Mouse (Mus musculus) gastrocnemius, adult 2 months (tissue): ENCODE measurements at regions not wholly inside any gene's neighbourhood (a gene's known extent, or its start where the extent isn't known, plus 50 kb on each side); places are given as distances from the start of the nearest gene placed in this dataset.

Experiments used
- DNase-seq: peaks from one replicate; pipeline ENCODE4 v3.0.0; 2022
- H3K27ac ChIP-seq: fragments of 200-600 bp; 2 replicates; pipeline ENCODE4 v1.8.1; 2022; ENCODE audit warnings: mild to moderate bottlenecking
- H3K4me3 ChIP-seq: fragments of 200-600 bp; 2 replicates; pipeline ENCODE4 v1.8.1; 2022; ENCODE audit warnings: mild to moderate bottlenecking, moderate library complexity
- CTCF ChIP-seq: fragments of 200-600 bp; IDR thresholded peaks from 2 replicates; pipeline ENCODE4 v1.8.1; 2022; ENCODE audit warnings: antibody characterized with exemption, mild to moderate bottlenecking, moderate library complexity
- intact Hi-C: fragments of 180-260 bp; cut with DNase I; formaldehyde crosslinking; loops from one replicate; pipeline ENCODE4 v1.15.1; 2025

GRCm38 (mm10) chr8:67405947-67406346, 117.7 kb upstream of the Nat3 start:
- intact Hi-C loops, result no loop called here
- no peak overlapping the region for H3K27ac ChIP-seq
- no peak for DNase-seq
- no peak overlapping the region for H3K4me3 ChIP-seq
- peak; percentile 37 for TF ChIP-seq CTCF

DNA sequence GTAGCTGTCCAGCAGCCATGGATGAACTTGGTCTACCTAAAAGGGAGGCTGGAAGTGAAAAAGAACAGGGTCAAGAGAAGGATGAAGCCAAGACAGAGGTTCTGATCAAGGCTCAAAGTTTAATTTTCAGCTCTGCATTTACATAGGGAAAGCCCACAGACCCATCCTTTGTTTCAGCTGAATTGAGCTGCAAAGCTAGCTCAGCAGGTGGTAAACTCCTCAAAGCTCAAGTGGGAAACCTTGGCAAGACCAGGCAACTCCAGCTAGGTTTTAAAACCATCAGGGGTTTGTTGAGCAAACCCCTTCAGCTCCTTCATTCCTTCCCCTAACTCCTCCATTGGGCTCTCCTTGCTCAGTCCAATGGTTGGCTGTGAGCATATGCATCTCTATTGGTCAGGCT, 108.8 kb upstream of the Nat3 start:
- H3K4me3 ChIP-seq, result no peak overlapping the region
- H3K27ac ChIP-seq, result no peak overlapping the region
- DNase-seq, result no peak
- intact Hi-C loops, result no loop called here
- TF ChIP-seq CTCF, result no peak

- intact Hi-C loops, result no loop called here
- TF ChIP-seq CTCF, result no peak
- Histone ChIP-seq H3K27ac (no peak overlapping the region), H3K4me3 (no peak overlapping the region)
- no peak for DNase-seq
Observed at GRCm38 (mm10) chr8:67422521-67422920, 101.1 kb upstream of the Nat3 start.
